Mouse (Mus musculus): ENCODE data around the gene Lrrc4. TPM values are rescaled to one million over a fixed set of nuclear protein-coding genes. Genes with fewer than 3 reads are reported as not detected.

Gene Lrrc4
- polyA plus RNA-seq, 1 experiment from 2014 or later: 0.51 TPM

GRCm38 (mm10) chr6:28618299-28618698 is 213.2 kb downstream of the Lrrc4 start:
- 47% methylated on average over 3 of the region's 3 CpGs for WGBS
- H3K9ac ChIP-seq (ENCODE audit: low read length): no peak overlapping the region
- H3K36me3 ChIP-seq (ENCODE audit: control insufficient read depth, insufficient read depth, low read length): no peaks in the 10 kb centered on the region
- no peaks in the 10 kb centered on the region for H3K27me3 ChIP-seq (ENCODE audit: control insufficient read depth, insufficient read depth, low read length)
- H3K27ac ChIP-seq (replicated peaks): no peak overlapping the region
- no peak overlapping the region for H3K4me2 ChIP-seq (replicated peaks; ENCODE audit: low read depth)
- DNase-seq (ENCODE audit: low spot score) (no peak), ATAC-seq (ENCODE audit: low FRiP score, low TSS enrichment) (no peak)
- H3K4me1 ChIP-seq (replicated peaks; ENCODE audit: control insufficient read depth, insufficient read depth): no peaks in the 10 kb centered on the region; the same call in 1 of the 2 replicates
- no peak overlapping the region for H3K4me3 ChIP-seq (ENCODE audit: low read depth, low read length)
- no peak for TF ChIP-seq CTCF (IDR thresholded peaks at IDR 0.05; ENCODE audit: low read depth)
- TF ChIP-seq EP300 (optimal IDR thresholded peaks at IDR 0.05): no peak
- H3K9me3 ChIP-seq (ENCODE audit: control insufficient read depth, low read length): no peaks in the 10 kb centered on the region

DNA sequence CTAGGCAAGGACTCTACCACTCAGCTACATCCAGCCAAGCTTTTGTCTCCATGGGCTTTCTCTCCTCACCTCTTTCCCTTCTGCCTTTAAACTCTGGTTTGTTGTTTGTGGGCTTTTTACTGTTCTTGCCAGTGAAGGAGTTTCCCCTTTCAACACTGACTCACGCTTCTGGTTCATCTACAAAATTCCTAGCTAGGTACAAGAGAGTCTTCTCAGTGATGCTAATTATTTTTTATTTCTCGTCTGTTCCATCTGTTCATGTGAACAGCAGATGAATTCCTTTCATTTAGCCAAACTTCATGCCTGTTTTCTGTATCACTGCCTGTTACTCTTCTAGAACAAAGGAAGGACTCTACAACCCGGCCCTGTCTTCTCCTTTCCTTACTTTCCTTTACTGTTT is 215.6 kb downstream of the Lrrc4 start:
- WGBS: 64% methylated on average over 3 of the region's 3 CpGs
- H3K9me3 ChIP-seq (ENCODE audit: control insufficient read depth, low read length): no peaks in the 10 kb centered on the region
- TF ChIP-seq CTCF (IDR thresholded peaks at IDR 0.05; ENCODE audit: low read depth) (no peak), EP300 (optimal IDR thresholded peaks at IDR 0.05) (no peak)

GRCm38 (mm10) chr6:28615408-28615807 is 216.1 kb downstream of the Lrrc4 start:
- TF ChIP-seq EP300 (optimal IDR thresholded peaks at IDR 0.05) (no peak), CTCF (IDR thresholded peaks at IDR 0.05; ENCODE audit: low read depth) (no peak)
- no peak overlapping the region for H3K4me3 ChIP-seq (ENCODE audit: low read depth, low read length)
- no peak for DNase-seq (ENCODE audit: low spot score)
- no peaks in the 10 kb centered on the region for H3K9me3 ChIP-seq (ENCODE audit: control insufficient read depth, low read length)
- H3K4me2 ChIP-seq (replicated peaks; ENCODE audit: low read depth): no peak overlapping the region
- H3K9ac ChIP-seq (ENCODE audit: low read length): no peak overlapping the region
- WGBS: 75% methylated on average over 3 of the region's 3 CpGs
- H3K36me3 ChIP-seq (ENCODE audit: control insufficient read depth, insufficient read depth, low read length): no peaks in the 10 kb centered on the region
- no peaks in the 10 kb centered on the region for H3K27me3 ChIP-seq (ENCODE audit: control insufficient read depth, insufficient read depth, low read length)
- no peak overlapping the region for H3K27ac ChIP-seq (replicated peaks)
- no peaks in the 10 kb centered on the region; the same call in 1 of the 2 replicates for H3K4me1 ChIP-seq (replicated peaks; ENCODE audit: control insufficient read depth, insufficient read depth)
- ATAC-seq (ENCODE audit: low FRiP score, low TSS enrichment): no peak

More for the DNA sequence above, 215.6 kb downstream of the Lrrc4 start:
- no peaks in the 10 kb centered on the region; the same call in 1 of the 2 replicates for H3K4me1 ChIP-seq (replicated peaks; ENCODE audit: control insufficient read depth, insufficient read depth)
- DNase-seq (ENCODE audit: low spot score) (no peak), ATAC-seq (ENCODE audit: low FRiP score, low TSS enrichment) (no peak)
- no peaks in the 10 kb centered on the region for H3K27me3 ChIP-seq (ENCODE audit: control insufficient read depth, insufficient read depth, low read length)
- H3K27ac ChIP-seq (replicated peaks): no peak overlapping the region
- H3K4me3 ChIP-seq (ENCODE audit: low read depth, low read length): no peak overlapping the region
- no peak overlapping the region for H3K9ac ChIP-seq (ENCODE audit: low read length)
- no peaks in the 10 kb centered on the region for H3K36me3 ChIP-seq (ENCODE audit: control insufficient read depth, insufficient read depth, low read length)
- H3K4me2 ChIP-seq (replicated peaks; ENCODE audit: low read depth): no peak overlapping the region

GRCm38 (mm10) chr6:28614856-28615255 is 216.7 kb downstream of the Lrrc4 start:
- no peaks in the 10 kb centered on the region for H3K36me3 ChIP-seq (ENCODE audit: control insufficient read depth, insufficient read depth, low read length)
- H3K9me3 ChIP-seq (ENCODE audit: control insufficient read depth, low read length): no peaks in the 10 kb centered on the region
- no peaks in the 10 kb centered on the region; the same call in 1 of the 2 replicates for H3K4me1 ChIP-seq (replicated peaks; ENCODE audit: control insufficient read depth, insufficient read depth)
- no peaks in the 10 kb centered on the region for H3K27me3 ChIP-seq (ENCODE audit: control insufficient read depth, insufficient read depth, low read length)
- no peak for DNase-seq (ENCODE audit: low spot score)
- H3K4me3 ChIP-seq (ENCODE audit: low read depth, low read length): no peak overlapping the region
- TF ChIP-seq CTCF (IDR thresholded peaks at IDR 0.05; ENCODE audit: low read depth) (no peak), EP300 (optimal IDR thresholded peaks at IDR 0.05) (no peak)
- H3K9ac ChIP-seq (ENCODE audit: low read length): no peak overlapping the region
- no peak overlapping the region for H3K4me2 ChIP-seq (replicated peaks; ENCODE audit: low read depth)
- 84% methylated on average over 4 of the region's 4 CpGs for WGBS
- H3K27ac ChIP-seq (replicated peaks): no peak overlapping the region
- no peak for ATAC-seq (ENCODE audit: low FRiP score, low TSS enrichment)

DNA sequence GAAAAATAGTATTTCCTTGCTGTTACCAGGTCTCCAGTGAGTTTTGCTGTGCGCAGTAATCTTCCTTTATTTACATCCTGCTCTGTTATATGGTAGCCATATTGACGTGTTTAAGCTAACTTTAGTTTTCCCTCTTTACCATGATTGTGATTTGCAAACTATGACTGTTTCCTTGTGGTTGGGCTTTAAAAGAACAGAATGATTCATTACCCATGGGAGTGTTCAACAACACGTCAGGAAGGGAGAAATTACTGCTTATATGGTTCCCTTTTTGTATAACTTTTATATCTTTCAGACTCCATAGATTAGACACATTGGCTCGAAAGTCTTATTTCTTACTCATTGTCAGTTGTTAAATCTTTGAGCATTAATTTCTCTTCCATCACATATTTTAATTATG is 218.1 kb downstream of the Lrrc4 start:
- Histone ChIP-seq H3K9ac (ENCODE audit: low read length) (no peak overlapping the region), H3K4me2 (replicated peaks; ENCODE audit: low read depth) (no peak overlapping the region), H3K9me3 (ENCODE audit: control insufficient read depth, low read length) (no peaks in the 10 kb centered on the region), H3K27ac (replicated peaks) (no peak overlapping the region), H3K4me3 (ENCODE audit: low read depth, low read length) (no peak overlapping the region), H3K4me1 (replicated peaks; ENCODE audit: control insufficient read depth, insufficient read depth) (no peaks in the 10 kb centered on the region), H3K27me3 (ENCODE audit: control insufficient read depth, insufficient read depth, low read length) (no peaks in the 10 kb centered on the region), H3K36me3 (ENCODE audit: control insufficient read depth, insufficient read depth, low read length) (no peaks in the 10 kb centered on the region)
- TF ChIP-seq CTCF (IDR thresholded peaks at IDR 0.05; ENCODE audit: low read depth): no peak
- TF ChIP-seq EP300 (optimal IDR thresholded peaks at IDR 0.05): no peak
- ATAC-seq (ENCODE audit: low FRiP score, low TSS enrichment): peak; percentile 47; the same call in 1 of the 2 replicates
- WGBS: 48% methylated on average over 4 of the region's 4 CpGs
- DNase-seq (ENCODE audit: low spot score): no peak

Other genes starting within 250 kb of the Lrrc4 start
- gene Lep, start 228.5 kb upstream of the Lrrc4 start, polyA plus RNA-seq (2015; fragmentation: Nextera tagmentation; extraction: Ambion mirVana): not detected in 2 replicates